Mouse (Mus musculus) liver (tissue): ENCODE results near the gene Gm3298.
"Not testable (repeated sequence)": the region's sequence is repeated elsewhere in the genome, so short reads cannot be mapped to it uniquely, and the experiment has no call there.

Experiments
- DNase-seq: peaks from one replicate; pipeline ENCODE4 v3.0.0-alpha.2; 2020; ENCODE audit warnings: mixed read lengths

The Gm3298 gene

GRCm38 (mm10) chr14:5015591-5015990 is at the start of gene Gm3298:
Gene Gm3298, plus strand, starts transcription at chr14:5015891.
- not testable (repeated sequence) for DNase-seq

- not testable (repeated sequence) for DNase-seq
These were observed 32.1 kb upstream of the Gm3298 start, which contains the start of gene Gm8297 for GRCm38 (mm10) chr14:4983635-4984034. Gene Gm8297, plus strand, starts transcription at chr14:4983935.

GRCm38 (mm10) chr14:5050329-5050728 is 34.6 kb downstream of the Gm3298 start, which contains the start of gene 4930555G01Rik:
Gene 4930555G01Rik, plus strand, starts transcription at chr14:5050629.
- not testable (repeated sequence) for DNase-seq
